Mouse (Mus musculus): ENCODE measurements at regions not wholly inside any gene's neighbourhood (a gene's known extent, or its start where the extent isn't known, plus 50 kb on each side); places are given as distances from the start of the nearest gene placed in this dataset.
A peak's percentile ranks its signal among the peaks of the same experiment; 100 is the strongest.

GRCm38 (mm10) chr11:63404719-63405118 is 275.9 kb downstream of the Pmp22 start:
- TF ChIP-seq CTCF (IDR thresholded peaks at IDR 0.05) (peak; percentile 93), EP300 (IDR thresholded peaks at IDR 0.05) (no peak)
